Mouse (Mus musculus) bone marrow, adult 2 months (tissue): ENCODE results near the gene Plau.
A peak's percentile ranks its signal among the peaks of the same experiment; 100 is the strongest.

Experiments
- CTCF ChIP-seq: fragments of 200-500 bp; IDR thresholded peaks from 2 replicates; pipeline ENCODE4 v1.5.1; 2011; ENCODE audit warnings: low read length, control low read depth; ENCODE audit not compliant: control insufficient read depth, insufficient read depth
- POLR2A ChIP-seq: fragments of 200-500 bp; IDR thresholded peaks from 2 replicates; pipeline ENCODE4 v1.6.1; 2011; ENCODE audit warnings: low read depth, mild to moderate bottlenecking, control low read depth, low read length, borderline replicate concordance; ENCODE audit not compliant: control insufficient read depth

DNA sequence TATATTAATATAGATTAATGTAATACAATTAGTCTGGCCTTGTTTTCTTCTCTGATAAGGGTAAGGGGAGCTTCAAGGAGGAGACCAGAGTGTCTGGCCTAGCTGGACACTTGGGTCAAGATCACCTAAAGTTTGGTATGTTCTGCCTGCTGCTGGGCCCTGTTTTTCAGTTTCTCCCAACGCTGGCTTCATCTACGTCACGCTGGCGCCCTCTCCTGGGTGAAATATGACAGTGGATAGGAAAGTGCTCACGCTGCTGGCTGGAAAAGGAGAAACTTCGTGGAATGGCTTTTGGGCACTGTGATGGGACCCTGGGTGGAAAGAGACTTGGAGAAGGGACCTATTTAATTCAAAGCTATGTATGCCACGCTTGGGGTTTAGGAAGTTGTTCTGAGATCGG lies 36.8 kb downstream of the Plau start:
- TF ChIP-seq CTCF (peak; percentile 96), POLR2A (no peak)
